Mouse (Mus musculus): ENCODE measurements at regions not wholly inside any gene's neighbourhood (a gene's known extent, or its start where the extent isn't known, plus 50 kb on each side); places are given as distances from the start of the nearest gene placed in this dataset.

DNA sequence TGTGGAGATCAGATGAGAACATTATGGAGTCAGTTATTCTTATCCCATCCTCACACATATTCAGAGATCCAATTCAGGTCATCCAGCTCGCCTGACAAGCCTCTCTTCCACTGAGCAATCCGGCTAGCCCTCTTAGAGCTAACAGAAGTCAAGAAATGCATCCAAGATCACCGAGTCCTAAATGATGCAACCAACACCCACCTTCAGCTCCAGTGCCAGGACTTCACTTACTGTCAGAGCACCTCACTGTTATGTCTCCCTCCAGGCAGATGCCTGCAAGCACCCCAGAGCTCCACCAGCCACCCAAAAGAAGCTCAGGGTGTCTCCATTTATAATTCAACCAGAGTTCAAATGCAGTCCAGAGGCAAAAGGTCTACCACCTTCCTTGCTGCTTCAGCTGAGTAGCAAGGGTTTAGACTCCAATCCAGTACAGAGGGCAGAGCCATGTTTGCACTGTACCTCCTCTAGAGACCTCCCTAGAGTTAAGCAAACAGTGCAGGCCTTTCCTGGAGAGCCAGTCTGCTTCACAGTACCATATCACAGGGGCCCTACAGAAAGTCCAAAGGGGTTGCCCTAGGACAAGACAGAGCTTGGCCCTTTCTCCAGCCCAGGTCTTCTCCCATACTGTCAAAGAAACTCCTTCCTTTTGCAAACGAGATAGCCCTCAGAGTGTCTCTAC, 106.3 kb downstream of the Gm10604 start:
- TF ChIP-seq CTCF (IDR thresholded peaks at IDR 0.05; ENCODE audit: extremely low read depth, insufficient read length, insufficient replicate concordance, low read depth, low read length) = no peak
- TF ChIP-seq POLR2A (IDR thresholded peaks at IDR 0.05; ENCODE audit: low read depth, low read length) = no peak
